Mouse (Mus musculus): ENCODE data around the gene Nrcam.

The Nrcam gene

DNA sequence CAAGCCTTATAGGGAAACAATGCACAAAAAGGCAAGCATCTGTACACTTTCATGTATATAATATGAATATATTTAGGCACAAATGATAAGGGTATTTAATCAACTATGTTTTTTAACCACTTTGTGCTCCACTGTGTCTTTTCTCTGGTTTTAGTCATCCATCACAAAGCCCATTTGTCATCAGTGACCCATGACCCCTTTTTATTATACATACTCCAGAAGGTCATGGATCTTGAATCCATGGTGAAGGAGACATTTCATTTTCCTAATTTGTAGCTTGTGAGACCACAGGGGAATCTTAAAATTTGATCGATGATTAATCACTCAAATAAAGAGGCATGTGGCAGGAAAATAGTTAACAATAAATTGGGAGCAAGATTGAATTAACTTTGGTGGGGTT lies 29.2 kb downstream of the Nrcam start:
- no peak for DNase-seq (ENCODE audit: low spot score in 2 of 2)

DNA sequence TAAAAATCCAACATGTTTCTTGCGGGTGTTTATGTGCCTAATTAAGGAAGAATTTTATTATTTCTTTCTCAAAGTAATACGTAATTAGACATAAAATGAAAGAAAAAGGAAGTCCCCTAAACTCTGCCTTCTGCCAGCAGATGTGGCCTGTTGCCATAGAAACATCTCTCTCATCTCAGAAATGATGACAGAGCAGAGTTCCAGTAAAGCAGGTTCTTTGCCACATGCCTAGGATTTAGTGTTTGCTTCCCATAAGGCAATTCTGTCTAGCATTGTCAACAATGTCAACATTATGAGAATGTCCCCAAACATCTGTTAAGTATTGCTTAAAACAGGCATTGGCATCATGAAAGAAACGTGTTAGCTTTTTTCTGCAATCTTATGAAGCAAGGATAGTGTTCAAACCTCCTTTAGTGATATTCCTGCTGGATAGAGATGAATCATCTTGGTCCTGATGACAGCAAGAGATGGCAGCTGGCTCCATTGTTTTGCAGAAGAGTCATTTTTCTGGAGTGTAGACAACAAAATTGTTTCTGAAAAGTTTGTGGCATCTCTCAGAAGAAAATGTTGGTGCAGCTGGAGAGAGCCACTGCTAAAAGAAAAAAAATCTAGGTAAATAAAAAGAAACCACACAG lies 42.5 kb downstream of the Nrcam start:
- no peak for DNase-seq (ENCODE audit: low spot score in 2 of 2)

DNA sequence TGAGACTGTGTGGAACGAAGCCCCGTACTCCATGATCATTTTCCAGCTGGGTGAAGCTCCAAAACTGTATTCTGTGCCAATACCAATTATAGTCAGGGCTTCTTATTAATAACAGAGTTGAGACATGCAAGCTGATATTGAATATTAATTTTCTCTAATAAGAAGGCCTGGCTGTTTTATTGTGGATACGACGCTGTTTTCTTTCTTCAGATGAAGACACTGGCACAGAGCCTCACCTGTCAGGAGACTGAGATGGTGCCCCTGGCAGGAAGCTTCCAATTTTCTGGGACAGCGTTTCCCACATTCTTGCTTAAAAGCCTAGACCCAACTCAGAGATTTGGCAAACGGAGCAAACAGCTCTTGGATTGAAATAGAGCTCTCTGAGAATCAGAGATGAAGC lies 47.3 kb downstream of the Nrcam start:
- no peak for DNase-seq (ENCODE audit: low spot score in 2 of 2)

DNA sequence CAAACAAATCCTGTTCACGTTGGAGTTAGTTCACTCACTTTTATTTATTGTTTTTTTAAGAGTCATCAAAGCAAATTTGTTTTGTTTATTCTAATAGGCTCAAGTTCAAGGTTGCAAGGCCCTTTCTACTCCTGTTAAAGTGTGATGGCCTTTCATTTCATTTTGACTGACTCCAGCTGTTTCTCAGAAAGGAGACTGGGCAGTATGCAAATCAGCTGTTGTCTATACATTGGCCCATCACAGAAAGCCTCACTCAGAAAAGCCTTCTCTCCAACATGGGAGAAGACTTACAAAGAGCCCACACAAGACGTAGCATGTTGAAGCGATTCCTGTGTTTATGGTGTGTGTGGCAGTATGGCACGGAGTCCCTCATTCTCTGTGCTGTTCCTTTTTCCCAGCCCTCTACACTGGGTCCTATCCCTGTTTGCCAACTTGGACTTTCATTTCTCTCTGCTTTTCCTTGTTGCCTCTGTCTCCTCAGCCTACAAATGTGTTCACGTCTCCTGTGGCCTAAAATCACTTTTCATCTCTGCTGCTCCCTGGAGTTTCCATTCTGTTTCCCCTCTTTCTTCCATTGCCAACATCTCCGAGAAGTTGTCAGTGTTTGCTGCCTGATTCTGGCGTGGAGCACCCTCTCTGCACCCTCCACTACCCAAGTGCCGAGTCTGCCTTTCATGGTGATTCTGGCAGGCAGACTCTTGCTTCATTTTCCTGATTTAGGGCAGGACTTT lies 49.9 kb downstream of the Nrcam start:
- DNase-seq (ENCODE audit: low spot score in 2 of 2), result no peak

DNA sequence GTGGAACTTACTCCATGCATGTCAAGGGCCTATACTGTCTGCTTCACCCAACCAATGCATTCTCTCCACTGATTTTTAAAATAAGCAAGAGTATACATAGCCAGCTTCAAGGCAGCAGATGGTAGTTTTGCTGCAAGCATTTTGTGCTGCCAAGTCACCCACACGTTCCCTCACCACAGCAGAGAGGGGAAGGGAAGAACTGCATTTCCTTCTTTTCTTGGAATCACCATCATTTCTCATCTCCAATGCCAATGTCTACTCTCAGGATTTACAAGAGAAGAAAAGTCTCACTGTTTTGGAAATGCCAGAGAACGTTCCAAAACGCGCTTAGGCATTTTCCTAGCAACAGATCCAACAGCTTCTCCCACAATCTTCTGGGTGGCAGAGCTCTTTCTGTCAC lies 52.1 kb downstream of the Nrcam start:
- no peak for DNase-seq (ENCODE audit: low spot score in 2 of 2)

DNA sequence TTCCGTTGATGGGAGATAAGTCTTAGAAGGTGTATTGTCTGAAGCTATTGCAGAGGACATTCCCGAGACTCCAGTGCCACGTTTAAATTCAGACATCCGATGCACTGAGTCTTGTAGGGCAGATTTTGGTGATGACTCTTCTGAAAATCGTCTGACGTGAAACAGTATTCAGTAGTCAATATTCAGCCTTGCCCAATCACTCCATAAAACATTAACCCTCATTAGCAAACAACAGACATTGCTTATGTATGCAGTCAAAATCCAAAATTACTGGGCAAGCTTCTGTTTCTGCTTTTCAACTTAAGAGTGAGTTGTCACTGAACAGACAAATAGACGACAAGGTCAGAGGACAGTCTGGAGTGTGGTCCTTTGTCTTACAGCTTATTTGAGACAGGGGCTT lies 57.7 kb downstream of the Nrcam start:
- DNase-seq (ENCODE audit: low spot score in 2 of 2), result no peak

DNA sequence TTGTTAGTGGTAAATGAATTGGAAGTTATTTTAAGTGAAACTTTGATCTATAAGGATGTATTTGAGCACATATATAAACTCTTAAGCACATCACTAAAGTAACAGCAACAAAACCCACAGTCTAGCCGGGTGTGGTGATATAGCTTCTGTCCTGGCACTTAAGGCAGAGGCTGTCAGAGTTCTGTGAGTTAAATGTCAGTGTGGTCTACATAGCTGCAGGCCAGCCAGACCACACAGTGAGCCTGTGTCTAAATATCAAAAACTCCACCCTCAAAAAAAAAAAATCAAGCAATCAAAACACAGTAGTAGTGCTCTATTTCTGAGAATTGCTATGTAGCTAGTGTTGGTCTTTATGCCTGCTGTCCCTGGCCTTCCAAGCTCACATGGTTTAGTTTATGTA lies 59.5 kb downstream of the Nrcam start:
- DNase-seq (ENCODE audit: low spot score in 2 of 2), result no peak

DNA sequence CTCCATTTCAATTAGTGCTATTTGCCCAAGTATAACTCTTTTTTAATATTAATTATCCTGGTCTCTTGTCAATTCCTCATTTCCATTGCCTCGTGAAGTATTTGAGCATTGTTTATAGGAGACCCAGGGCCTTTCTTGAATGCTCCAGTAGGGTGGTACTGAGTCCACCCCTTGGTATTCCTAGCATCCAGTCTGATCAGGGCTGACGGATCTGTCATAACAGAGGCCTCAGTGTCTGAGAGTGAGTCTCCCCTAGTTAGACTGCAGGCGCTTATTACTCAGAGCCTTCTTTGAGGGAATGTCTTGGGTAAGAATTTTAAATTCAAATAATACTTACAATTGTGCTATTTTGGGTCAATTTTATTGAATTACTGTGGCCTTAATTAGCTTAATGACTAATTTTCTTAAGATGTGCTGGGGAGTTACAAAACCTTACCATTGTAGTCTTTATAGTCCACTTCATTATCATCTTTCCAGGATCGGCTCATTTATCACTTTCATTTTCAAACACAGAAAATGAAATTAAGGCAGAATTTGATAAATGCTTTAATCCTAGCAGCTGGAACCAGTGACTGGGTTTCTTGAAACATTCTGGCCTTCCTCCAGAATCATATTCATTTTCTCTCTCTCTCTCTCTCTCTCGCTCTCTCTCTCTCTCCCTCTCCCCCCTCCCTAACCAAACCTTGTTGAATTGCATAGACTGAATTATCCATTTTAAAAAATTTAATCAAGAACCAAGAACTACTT lies 61.9 kb downstream of the Nrcam start:
- DNase-seq (ENCODE audit: low spot score in 2 of 2), result no peak

DNA sequence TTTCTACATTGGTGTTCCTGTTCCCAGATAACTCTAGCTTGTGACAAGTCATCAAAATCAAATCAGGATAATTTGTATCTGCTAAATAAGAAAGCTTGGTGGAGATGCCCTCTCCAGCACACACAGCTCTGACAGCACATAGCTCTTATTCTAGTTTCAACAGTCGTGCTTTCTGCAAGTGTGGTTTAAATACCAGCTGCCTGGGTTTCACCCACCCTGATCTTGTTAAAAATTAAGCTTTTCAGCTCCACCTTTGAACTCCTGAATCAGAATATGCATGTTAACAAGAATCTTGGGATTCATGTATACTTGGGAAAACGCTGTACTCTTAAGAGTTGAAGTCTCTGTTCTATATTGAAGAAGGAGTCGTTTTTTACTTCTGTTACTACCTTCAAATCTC lies 66.2 kb downstream of the Nrcam start:
- DNase-seq (ENCODE audit: low spot score in 2 of 2), result no peak

DNA sequence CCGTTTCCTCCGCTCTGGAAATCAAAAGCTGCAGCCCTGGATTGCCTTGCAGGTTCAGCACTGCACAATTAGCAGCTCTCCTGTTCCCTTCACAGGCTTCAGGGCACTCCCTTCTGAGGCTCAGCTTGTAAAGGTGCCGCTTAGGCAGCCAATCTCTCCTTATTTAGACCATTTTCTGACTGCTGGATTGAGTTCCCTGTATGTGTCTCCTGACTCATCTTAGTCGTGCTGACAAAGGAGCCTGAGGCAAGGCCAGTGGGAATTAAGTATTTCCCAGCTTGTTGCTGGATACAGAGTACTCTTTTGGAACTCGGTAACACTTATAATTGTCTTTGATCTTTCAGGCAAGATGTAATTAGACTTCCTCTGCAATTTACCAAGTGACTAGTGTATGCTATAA lies 69.1 kb downstream of the Nrcam start:
- no peak for DNase-seq (ENCODE audit: low spot score in 2 of 2)

DNA sequence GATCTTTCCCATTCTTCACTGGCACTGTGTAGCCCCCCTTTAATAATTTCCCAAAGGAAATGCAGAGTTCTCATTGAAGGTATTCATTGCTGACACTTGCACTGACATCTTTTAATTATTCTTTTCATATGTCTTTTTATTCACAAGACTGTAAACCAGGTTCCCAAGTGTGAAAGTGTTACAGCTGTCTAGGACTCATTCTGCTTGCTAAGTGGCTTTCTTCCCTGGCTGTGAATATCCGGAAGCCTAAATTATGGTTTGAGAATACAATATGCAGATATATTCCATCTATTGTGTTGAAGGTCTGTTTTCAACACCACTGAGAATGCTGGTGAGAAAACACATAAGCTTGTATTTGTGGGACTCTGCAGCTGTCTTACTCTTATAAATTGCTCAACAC lies 73.4 kb downstream of the Nrcam start:
- no peak for DNase-seq (ENCODE audit: low spot score in 2 of 2)

DNA sequence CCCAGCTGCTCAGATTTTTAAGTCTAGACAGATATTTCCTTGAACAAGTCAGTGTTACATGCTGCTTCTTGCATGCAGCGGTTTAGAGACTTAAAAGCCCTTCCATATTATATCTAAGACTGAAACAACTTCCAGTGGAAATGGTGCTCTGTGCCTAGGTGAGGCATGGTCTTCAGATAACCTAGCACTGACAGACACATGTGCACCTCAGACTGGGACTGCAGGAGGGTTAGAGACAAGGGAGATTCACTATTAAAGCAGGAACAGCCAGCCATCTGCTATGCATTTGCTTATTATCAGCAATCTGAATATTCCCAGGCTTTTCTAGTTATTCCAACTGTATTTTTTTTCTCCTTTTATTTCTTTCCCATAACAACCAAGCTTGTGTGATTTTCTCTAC lies 74.6 kb downstream of the Nrcam start:
- no peak for DNase-seq (ENCODE audit: low spot score in 2 of 2)

DNA sequence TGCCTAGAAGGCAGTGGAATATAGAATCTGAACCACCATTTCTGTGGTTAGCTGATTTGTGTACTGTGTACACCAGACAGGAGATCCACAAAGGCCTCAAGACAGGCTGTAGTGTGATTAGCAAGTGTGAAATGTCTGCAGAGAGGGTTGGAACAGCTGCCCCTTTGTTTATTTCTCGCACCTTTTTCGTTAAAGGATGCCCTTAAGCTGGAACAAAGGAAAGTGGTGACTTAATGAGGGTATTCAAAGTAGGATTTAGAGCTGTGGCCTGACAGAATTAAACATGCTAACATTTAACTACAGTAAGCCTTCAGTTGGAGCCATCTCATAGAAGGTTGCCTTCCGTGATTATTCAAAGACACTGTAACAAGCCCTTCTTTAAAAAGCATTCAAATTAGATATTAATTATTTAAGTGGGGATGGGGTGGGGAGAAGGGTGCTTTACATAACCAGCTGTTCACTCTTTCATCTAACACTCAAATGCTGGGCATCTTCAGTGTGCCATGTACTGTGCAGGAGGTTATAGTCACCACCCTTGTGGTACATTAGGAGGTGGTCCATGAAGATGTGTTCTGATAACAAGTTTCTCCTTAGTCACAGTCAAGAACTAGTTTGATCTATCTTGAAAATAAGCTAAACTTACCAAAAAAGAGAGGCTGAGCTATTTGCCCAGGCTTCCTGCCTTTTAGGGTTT lies 75.2 kb downstream of the Nrcam start:
- DNase-seq (ENCODE audit: low spot score in 2 of 2), result no peak

DNA sequence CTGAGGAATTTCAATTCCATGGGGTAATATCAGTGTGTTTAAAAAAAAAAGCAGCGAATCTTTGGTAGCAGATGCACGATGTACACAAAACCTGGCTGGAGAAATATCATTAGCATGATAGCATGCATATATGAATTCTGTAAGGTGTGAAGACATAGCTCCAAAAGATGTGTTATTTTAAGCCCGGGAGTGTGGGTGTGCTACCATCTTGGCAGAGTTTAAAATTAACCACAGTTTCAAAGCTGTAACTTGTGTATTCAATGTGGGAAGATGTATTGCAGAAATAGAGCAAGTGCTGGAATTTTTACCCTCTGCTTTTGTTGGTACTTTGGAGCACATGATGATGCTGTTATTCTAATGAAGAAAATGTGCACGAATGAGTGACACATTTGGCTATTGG lies 81.1 kb downstream of the Nrcam start:
- no peak for DNase-seq (ENCODE audit: low spot score in 2 of 2)

DNA sequence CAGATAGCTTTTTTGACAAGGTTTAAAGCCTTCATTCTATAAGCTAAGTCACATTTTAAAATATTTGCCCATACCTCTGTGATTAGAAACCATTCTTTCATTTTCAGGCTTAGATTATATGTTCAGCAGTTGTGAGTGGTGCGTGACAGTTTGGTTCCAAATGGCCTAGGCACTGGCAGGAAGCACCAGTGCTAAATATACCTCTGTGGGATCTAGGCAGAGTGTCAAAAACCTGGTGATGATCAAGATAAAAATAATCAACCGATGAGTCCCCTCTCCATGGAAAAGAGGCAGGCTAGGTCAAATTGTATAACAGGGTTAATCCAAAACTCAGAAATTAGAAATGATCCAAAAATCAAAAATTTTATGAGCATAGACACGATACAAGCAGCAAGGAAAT lies 82.3 kb downstream of the Nrcam start:
- no peak for DNase-seq (ENCODE audit: low spot score in 2 of 2)

DNA sequence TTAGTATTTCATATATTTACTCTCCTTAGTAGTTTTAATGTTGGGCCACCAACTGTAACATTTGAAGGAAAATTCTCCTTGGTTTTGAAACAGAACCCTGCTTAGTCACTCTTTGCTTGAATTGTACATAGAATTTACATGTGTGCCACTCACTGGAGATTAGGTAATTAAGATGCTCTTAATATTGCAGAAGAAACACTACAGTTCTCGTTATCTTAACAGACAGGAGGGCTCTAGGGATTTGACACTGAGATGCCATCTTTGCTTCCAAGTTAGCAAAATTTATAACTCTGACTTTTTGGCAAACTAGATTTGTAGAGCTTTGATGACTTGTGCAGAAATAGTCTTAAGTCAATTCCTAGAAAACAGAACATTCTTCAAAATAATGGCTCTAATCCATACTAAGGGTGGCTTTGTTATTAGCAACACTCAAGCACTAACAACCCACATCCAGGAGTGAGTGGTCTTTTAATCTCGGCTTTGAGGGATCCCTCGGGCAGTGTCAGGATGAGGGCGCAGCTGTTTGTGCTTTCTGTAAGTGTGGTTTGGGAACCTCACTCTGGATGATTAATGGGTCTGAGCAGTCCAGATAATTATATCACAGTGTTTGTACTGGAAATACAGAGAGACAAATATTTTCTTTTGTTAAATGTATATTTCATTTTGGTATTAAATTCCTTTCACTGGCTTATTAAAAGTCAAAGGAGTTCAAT lies 93.6 kb downstream of the Nrcam start:
- DNase-seq (ENCODE audit: low spot score in 2 of 2), result no peak

DNA sequence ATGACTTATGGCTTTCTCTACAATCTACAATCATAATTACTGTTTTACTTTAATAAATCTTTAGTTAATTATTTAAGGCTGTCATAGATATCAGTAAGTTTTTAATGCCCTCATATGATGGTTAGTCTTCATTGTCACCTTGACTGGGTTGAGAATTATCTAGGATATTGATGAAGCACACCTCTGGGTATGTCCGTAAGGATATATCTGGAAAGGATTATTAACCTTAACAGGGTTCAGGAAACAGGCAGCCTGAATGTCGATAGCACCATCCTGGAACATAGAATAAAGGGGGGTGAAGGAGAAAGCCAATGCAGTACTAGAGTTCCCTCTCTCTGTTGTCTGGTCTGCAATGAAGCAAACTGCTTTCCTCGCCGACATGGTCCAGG lies 94.2 kb downstream of the Nrcam start:
- DNase-seq (ENCODE audit: low spot score in 2 of 2), result no peak

DNA sequence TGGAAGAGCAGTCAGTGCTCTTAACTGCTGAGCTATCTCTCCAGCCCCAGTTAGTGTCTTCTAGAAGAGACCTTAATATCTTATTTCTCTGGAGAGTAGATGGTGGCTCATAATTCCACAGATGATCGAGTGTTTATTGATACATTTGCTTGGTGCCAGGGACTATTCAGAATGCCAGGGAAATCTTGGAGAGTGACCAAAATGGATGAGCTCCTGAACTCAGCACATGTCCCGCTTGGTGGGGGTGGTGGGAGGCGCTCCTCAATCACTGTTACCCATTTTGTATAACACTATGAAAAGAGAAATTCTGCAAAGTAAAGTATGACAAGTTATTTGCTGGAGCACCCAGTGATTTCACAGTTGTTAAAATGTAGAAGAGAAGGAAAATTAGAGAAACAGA lies 95.3 kb downstream of the Nrcam start:
- no peak for DNase-seq (ENCODE audit: low spot score in 2 of 2)

DNA sequence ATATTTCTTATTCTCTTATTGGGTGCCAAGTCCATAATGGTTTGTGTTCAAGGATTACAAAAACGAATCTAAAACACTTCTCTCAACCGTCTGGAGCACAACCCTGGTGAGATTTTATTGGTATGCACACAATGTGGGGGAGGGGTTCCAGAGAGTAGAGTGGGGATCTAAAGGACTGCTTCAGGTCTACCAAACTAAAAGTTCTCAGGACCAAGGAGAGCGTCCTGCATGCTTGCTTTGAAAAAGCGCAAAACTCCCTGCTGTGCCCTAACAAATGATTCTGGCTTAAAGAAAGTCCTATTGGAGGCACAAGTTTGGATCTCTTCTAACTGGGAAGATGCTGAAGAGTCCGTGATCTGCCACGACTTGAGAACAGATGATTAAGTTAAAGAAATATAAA lies 96.4 kb downstream of the Nrcam start:
- DNase-seq (ENCODE audit: low spot score in 2 of 2), result no peak

DNA sequence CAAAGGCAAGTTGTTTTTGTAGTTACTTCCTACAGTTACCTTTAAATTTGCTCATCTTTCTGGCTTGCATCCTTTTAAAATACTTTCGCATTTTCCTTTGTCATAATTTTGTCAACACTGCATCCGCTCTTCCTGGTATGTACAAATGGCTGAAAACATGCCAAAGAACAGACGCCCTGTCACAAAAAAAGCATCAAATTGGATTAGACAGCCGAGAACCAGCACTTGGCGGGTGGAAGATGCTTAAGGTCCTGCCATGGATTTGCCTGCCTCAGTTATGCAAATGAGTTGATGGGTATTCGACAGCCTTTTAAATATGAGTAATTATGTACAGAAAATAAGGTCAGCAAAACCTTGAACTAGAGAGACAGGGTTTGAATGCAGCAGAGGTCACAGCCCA lies 101.7 kb downstream of the Nrcam start:
- no peak for DNase-seq (ENCODE audit: low spot score in 2 of 2)

DNA sequence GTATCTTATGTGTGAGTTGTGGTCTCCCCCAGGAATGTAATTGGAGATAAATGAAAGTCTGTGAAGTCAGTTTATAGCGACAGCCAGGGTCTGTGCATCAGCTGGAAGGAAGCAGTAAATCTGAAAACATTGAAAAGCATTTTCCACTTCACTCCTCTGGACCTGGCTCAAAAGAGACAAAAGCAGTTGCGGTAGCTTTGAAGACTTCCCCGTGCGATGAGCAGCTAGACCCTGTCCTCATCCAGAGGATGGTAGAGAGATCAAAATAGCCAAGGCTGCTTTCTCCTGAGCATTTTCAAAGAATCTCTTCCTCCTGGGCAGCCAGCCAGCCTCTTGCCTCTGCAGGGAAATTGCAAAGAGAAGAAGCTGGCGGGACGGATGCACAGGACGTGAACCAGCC lies 102.3 kb downstream of the Nrcam start:
- no peak for DNase-seq (ENCODE audit: low spot score in 2 of 2)

DNA sequence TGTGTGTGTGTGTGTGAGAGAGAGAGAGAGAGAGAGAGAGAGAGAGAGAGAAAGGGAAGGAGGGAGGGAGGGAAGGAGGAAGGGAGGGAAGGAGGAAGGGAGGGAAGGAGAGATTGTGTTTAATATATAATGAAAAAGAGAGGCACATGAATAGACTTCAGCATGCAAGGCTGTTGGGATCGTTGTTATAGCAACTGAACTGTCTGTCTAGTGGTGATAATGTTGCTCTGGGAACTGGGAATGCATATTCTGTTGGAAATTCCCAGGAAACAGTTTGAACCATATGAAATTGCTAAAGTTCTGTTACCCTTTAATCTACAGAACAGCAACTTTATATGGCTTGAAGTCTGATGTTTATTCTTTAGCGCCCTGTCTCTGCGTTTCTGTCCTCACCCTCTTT lies 104.0 kb downstream of the Nrcam start:
- DNase-seq (ENCODE audit: low spot score in 2 of 2), result no peak

All from spleen, postnatal 10 days (tissue).